In genomic region chrX:8314905-8315304, GRCm38 (mm10) we compare ENCODE assay signal across 12 mouse cellular contexts. TPM values are rescaled to one million over a fixed set of nuclear protein-coding genes. Genes with fewer than 3 reads are reported as not detected.
DNase-seq lines count a peak whose midpoint lies in the region; TF ChIP-seq lines count a peak whose summit lies in the region.
"Not testable (repeated sequence)": the region's sequence is repeated elsewhere in the genome, so short reads cannot be mapped to it uniquely, and the experiment has no call there.
"Had no signal": no experiment of that assay in that cellular context is flagged by ENCODE, and none has a peak within 500 bp of the region (broad histone marks: within the 10 kb centered on the region; RNA-seq: fewer than 3 reads in every experiment).

No protein-coding gene starts in this region.

- H3K4me1 ChIP-seq in liver, adult 2 months (ENCODE audit: control insufficient read depth, insufficient read depth, low read length), result not testable (repeated sequence)

- 3% methylated on average over 7 of the region's 7 CpGs for WGBS in liver, adult 2 months

- H3K36me3 ChIP-seq in liver, adult 2 months (ENCODE audit: control insufficient read depth, insufficient read depth, low read length), result not testable (repeated sequence)

- intact Hi-C loops in gastrocnemius, postnatal 14 days (cut with DNase I; ENCODE audit: low total_unique reads), result not testable (repeated sequence)

- H3K79me2 ChIP-seq in liver, adult 2 months (ENCODE audit: control insufficient read depth, insufficient read depth, low read length), result not testable (repeated sequence)

- peak; percentile 67 for TF ChIP-seq CTCF in liver, adult 2 months (IDR thresholded peaks at IDR 0.05; ENCODE audit: low read depth, low read length)

- DNase-seq in 3134 (ENCODE audit: extremely low read depth, insufficient read length, low spot score) (peak; percentile 9), WW6 (ENCODE audit: low read depth, low spot score) (peak; percentile 43)
- DNase-seq in cerebellum, postnatal 10 days, result peak; percentile 25 to 34
- peak; percentile 6 for DNase-seq in gastrocnemius, postnatal 14 days
- DNase-seq in kidney, postnatal 10 days, result peak; percentile 50
- DNase-seq in liver, adult 2 months (ENCODE audit: extremely low read depth, low read depth, low spot score), result peak; percentile 36
- DNase-seq in ovary, postnatal 10 days (ENCODE audit: low spot score), result peak; percentile 10
- DNase-seq in testis, postnatal 10 days (ENCODE audit: low spot score), result peak; percentile 84

- TF ChIP-seq POLR2A in liver, adult 2 months (IDR thresholded peaks at IDR 0.05; ENCODE audit: extremely low read depth, insufficient read depth, low read length), result not testable (repeated sequence)

- H3K4me3 ChIP-seq in liver, adult 2 months (ENCODE audit: insufficient read depth, low read depth, low read length), result not testable (repeated sequence)

- H3K9ac ChIP-seq in liver, adult 2 months (ENCODE audit: low read depth, low read length), result not testable (repeated sequence)

- not testable (repeated sequence) for H3K27me3 ChIP-seq in liver, adult 2 months (ENCODE audit: control insufficient read depth, insufficient read depth, low read length)

- not testable (repeated sequence) for H3K27ac ChIP-seq in liver, adult 2 months (replicated peaks; ENCODE audit: insufficient read depth, low read depth, low read length)

RNA-seq across cellular contexts. Expression of gene Ssxb10, which starts 12.3 kb away (rescaled TPM):
- total RNA-seq in gastrocnemius, postnatal 14 days (2021), result not detected
- total RNA-seq in liver, adult 2 months (2014; rRNA removed), result not detected in 2 replicates
- not detected in 2 replicates for polyA plus RNA-seq in liver, adult 2 months (2012; rRNA removed)
- polyA plus RNA-seq: C2C12; heart, postnatal 0 days; limb, embryonic 14.5 days; neural tube, embryonic 12.5 days had no signal

RNA-seq across cellular contexts. Expression of gene Slc38a5, which starts 44.0 kb away (rescaled TPM):
- total RNA-seq in gastrocnemius, postnatal 14 days (2021), result under 1 TPM in 1 of 2 experiments, not detected in 1; 0.27 TPM
- 0.18 and 0.20 TPM in 2 replicates for total RNA-seq in liver, adult 2 months (2014; rRNA removed)
- 0.22 and 0.24 TPM in 2 replicates for polyA plus RNA-seq in liver, adult 2 months (2012; rRNA removed)
- polyA plus RNA-seq: C2C12 had no signal

RNA-seq across cellular contexts. Expression of gene Ssxb9, which starts 51.9 kb away (rescaled TPM):
- total RNA-seq in gastrocnemius, postnatal 14 days (2021), result not detected
- total RNA-seq in liver, adult 2 months (2014; rRNA removed), result not detected in 2 replicates
- not detected in 2 replicates for polyA plus RNA-seq in liver, adult 2 months (2012; rRNA removed)
- polyA plus RNA-seq: C2C12; heart, postnatal 0 days; limb, embryonic 14.5 days; neural tube, embryonic 12.5 days had no signal

Comparison
In these comparisons a context has a peak if more than half of its experiments do, and no peak if none do; other contexts are left out.
1. DNase-seq: peak in every context shown above with its lines; median percentile 84 in testis, postnatal 10 days; 50 in kidney, postnatal 10 days; 43 in WW6; 36 in liver, adult 2 months; 30 in cerebellum, postnatal 10 days; 10 in ovary, postnatal 10 days; 9 in 3134; 6 in gastrocnemius, postnatal 14 days.